Comparison of ENCODE assay signal across 9 mouse cellular contexts in the genomic region with DNA sequence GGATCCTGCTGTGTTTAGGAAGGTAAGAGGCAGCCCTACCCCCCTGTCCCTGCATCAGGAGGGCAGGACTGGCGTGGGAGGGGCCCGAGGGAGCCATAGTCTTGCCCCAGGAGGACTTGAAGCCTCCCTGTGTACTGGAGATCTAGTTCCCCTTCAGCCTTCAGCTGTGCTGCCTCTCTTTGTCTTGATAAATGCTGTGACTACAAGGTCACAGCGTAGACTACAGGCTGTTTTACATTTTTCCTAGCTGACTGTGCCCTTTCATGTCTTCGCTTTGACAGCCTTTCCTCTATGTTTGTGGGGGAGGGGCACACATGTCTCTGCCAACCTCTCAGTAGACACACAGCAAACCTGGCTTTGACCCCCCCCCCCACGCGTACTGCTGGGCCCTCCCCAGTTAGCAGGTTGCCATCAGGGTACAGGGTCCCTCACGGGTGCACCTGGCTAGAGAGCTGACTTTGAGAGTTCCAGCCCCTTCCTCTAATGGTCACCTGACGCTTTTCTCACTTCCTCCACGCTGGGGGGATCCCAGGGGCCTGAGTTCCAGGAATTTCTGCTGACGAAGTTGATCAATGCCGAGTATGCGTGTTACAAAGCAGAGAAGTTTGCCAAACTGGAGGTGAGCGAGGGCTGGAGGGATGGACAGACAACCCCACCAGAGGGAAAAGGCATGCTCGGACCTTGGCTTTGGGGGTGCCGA. TPM values are rescaled to one million over a fixed set of nuclear protein-coding genes. Genes with fewer than 3 reads are reported as not detected.
DNase-seq lines count a peak whose midpoint lies in the region; ATAC-seq lines count a peak whose summit lies in the region.
"Had no signal": no experiment of that assay in that cellular context is flagged by ENCODE, and none has a peak within 500 bp of the region (broad histone marks: within the 10 kb centered on the region; RNA-seq: fewer than 3 reads in every experiment).

No protein-coding gene starts in this region.

- no peak overlapping the region for H3K4me3 ChIP-seq in forebrain, embryonic 12.5 days (replicated peaks)
- peak overlapping the region; percentile 24; the same call in 1 of the 2 replicates for H3K4me3 ChIP-seq in midbrain, embryonic 10.5 days
- H3K4me3 ChIP-seq: liver, embryonic 15.5 days had no signal

- ATAC-seq in forebrain, embryonic 12.5 days (ENCODE audit: low FRiP score), result 0 out of 2 replicates have a peak, but pooled peaks have one; percentile 31

- peaks cover 30% of the 10 kb centered on the region for H3K27me3 ChIP-seq in forebrain, embryonic 12.5 days
- peaks cover 80% of the 10 kb centered on the region for H3K27me3 ChIP-seq in midbrain, embryonic 10.5 days (ENCODE audit: low read depth, poor library complexity, severe bottlenecking)

- H3K4me2 ChIP-seq in forebrain, embryonic 12.5 days, result no peak overlapping the region; the same call in 1 of the 2 replicates
- H3K4me2 ChIP-seq: liver, embryonic 15.5 days had no signal

- no peak overlapping the region; the same call in 1 of the 2 replicates for H3K9ac ChIP-seq in forebrain, embryonic 12.5 days
- H3K9ac ChIP-seq: liver, embryonic 15.5 days had no signal

- H3K4me1 ChIP-seq in forebrain, embryonic 12.5 days, result peaks cover 30% of the 10 kb centered on the region
- H3K4me1 ChIP-seq in midbrain, embryonic 10.5 days, result peaks cover 54% of the 10 kb centered on the region

- no peaks in the 10 kb centered on the region for H3K36me3 ChIP-seq in forebrain, embryonic 12.5 days (replicated peaks)
- H3K36me3 ChIP-seq in midbrain, embryonic 10.5 days, result no peaks in the 10 kb centered on the region
- H3K36me3 ChIP-seq: liver, embryonic 15.5 days had no signal

- H3K27ac ChIP-seq in forebrain, embryonic 12.5 days, result peak overlapping the region; percentile 82
- peak overlapping the region; percentile 79 for H3K27ac ChIP-seq in midbrain, embryonic 10.5 days (replicated peaks)
- H3K27ac ChIP-seq: liver, embryonic 15.5 days had no signal

- DNase-seq in A20 (ENCODE audit: low read depth, low spot score), result peak; percentile 44
- peak; percentile 90 for DNase-seq in R1 (ENCODE audit: low read depth, low spot score)
- peak; percentile 28 for DNase-seq in midbrain, embryonic 10.5 days (ENCODE audit: low spot score)
- no peak for DNase-seq in urinary bladder, postnatal 25 days (ENCODE audit: low spot score)
- DNase-seq in urinary bladder, adult 2 months (ENCODE audit: low spot score), result no peak
- DNase-seq in layer of hippocampus, adult 9-10 months (ENCODE audit: low spot score), result no peak
- DNase-seq in right cerebral cortex, postnatal 36 days (ENCODE audit: low spot score in 2 of 2), result no peak

- no peaks in the 10 kb centered on the region for H3K9me3 ChIP-seq in forebrain, embryonic 12.5 days
- no peaks in the 10 kb centered on the region for H3K9me3 ChIP-seq in midbrain, embryonic 10.5 days (replicated peaks)
- H3K9me3 ChIP-seq: liver, embryonic 15.5 days had no signal

- WGBS in forebrain, embryonic 12.5 days, result 36% methylated on average over 15 of the region's 15 CpGs
- WGBS in midbrain, embryonic 10.5 days, result 42% methylated on average over 15 of the region's 15 CpGs

RNA-seq across cellular contexts. Expression of a gene that starts 55.0 kb away (rescaled TPM):
- polyA plus RNA-seq in forebrain, embryonic 12.5 days (2016; fragmentation: Nextera tagmentation; extraction: Ambion mirVana), result 7.3 and 8.6 TPM in 2 replicates
- polyA plus RNA-seq in midbrain, embryonic 10.5 days (2016; fragmentation: Nextera tagmentation; extraction: Ambion mirVana), result 4.5 and 6.0 TPM in 2 replicates
- 51.1 and 66.6 TPM in 2 replicates for polyA plus RNA-seq in urinary bladder, adult 2 months (2012; rRNA removed)

Comparison
In these comparisons a context has a peak if more than half of its experiments do, and no peak if none do; other contexts are left out.
1. DNase-seq: peak in A20 (single experiment), R1 (single experiment) and midbrain, embryonic 10.5 days (single experiment); none in urinary bladder, postnatal 25 days (single experiment), urinary bladder, adult 2 months (single experiment), layer of hippocampus, adult 9-10 months (single experiment) and right cerebral cortex, postnatal 36 days (0 of 2).